ENCODE assay signal across 9 mouse cellular contexts in the genomic region with DNA sequence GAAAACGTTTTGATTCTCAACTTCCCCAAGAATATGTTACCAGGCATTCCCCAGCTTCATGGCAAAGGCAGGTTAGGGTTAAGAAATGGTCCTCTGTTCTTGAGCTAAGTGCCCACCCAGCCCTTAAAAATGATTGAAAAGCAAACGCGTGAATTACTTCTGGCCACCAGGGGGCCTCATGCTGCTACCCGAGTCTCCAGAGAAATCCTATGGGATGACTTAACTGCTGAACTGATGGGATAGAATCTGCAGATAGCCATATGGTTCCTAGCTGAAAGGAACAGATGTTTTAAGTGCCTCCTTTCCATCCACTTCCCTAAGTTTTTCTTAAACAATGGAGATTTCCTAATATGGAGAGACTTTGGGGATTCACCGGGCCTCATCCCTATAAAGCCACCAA. TPM values are rescaled to one million over a fixed set of nuclear protein-coding genes. Genes with fewer than 3 reads are reported as not detected.
DNase-seq lines count a peak whose midpoint lies in the region; ATAC-seq and TF ChIP-seq lines count a peak whose summit lies in the region.
"Had no signal": no experiment of that assay in that cellular context is flagged by ENCODE, and none has a peak within 500 bp of the region (broad histone marks: within the 10 kb centered on the region; RNA-seq: fewer than 3 reads in every experiment).

No protein-coding gene starts in this region.

- H3K9ac ChIP-seq in stomach, embryonic 14.5 days (replicated peaks; ENCODE audit: low read depth, low read length), result no peak overlapping the region

- intact Hi-C loops in gastrocnemius, adult 2 months (cut with DNase I), result loop anchor here (1.0 kb wide), 1 partner anchor 131 kb away; no protein-coding TSS in a partner anchor
- intact Hi-C loops in left cerebral cortex, postnatal 4 days (cut with DNase I), result loop anchor here (10.0 kb wide), 1 partner anchor 127 kb away; no protein-coding TSS in a partner anchor

- 15% methylated on average over 5 of the region's 5 CpGs for WGBS in stomach, embryonic 14.5 days

- TF ChIP-seq CTCF in gastrocnemius, adult 2 months (IDR thresholded peaks at IDR 0.05), result peak; percentile 76

- no peak overlapping the region for H3K4me3 ChIP-seq in gastrocnemius, adult 2 months
- H3K4me3 ChIP-seq in stomach, embryonic 14.5 days (ENCODE audit: low read depth, low read length), result no peak overlapping the region

- H3K36me3 ChIP-seq in stomach, embryonic 14.5 days (ENCODE audit: control insufficient read depth, insufficient read depth, low read length), result no peaks in the 10 kb centered on the region

- DNase-seq in gastrocnemius, adult 2 months, result peak; percentile 57
- DNase-seq in gastrocnemius, postnatal 25 days, result no peak
- peak; percentile 38 for DNase-seq in right cerebral cortex, adult 18-20 months
- no peak for DNase-seq in right cerebral cortex, postnatal 36 days (ENCODE audit: low spot score in 2 of 2)
- peak; percentile 56 for DNase-seq in embryo, embryonic 9.5 days (ENCODE audit: extremely low spot score)
- peak; percentile 38 for DNase-seq in left cerebral cortex, postnatal 4 days
- DNase-seq in cerebellum, adult 11 months, result no peak

- no peaks in the 10 kb centered on the region for H3K27me3 ChIP-seq in stomach, embryonic 14.5 days (ENCODE audit: control insufficient read depth, insufficient read depth, low read length)

- peak overlapping the region; percentile 77 for H3K27ac ChIP-seq in gastrocnemius, adult 2 months
- peak overlapping the region; percentile 44 for H3K27ac ChIP-seq in stomach, embryonic 14.5 days (ENCODE audit: low read length)

- no peaks in the 10 kb centered on the region for H3K4me1 ChIP-seq in stomach, embryonic 14.5 days (ENCODE audit: control insufficient read depth, insufficient read depth, low read length)

- no peak overlapping the region for H3K4me2 ChIP-seq in stomach, embryonic 14.5 days (replicated peaks; ENCODE audit: low read depth, low read length)

- no peak for ATAC-seq in stomach, embryonic 14.5 days (ENCODE audit: insufficient number of reproducible peaks, insufficient read depth, low FRiP score, low read depth)

- H3K9me3 ChIP-seq in stomach, embryonic 14.5 days (ENCODE audit: control insufficient read depth, low read depth, low read length), result peaks cover 5% of the 10 kb centered on the region; the same call in 1 of the 2 replicates

RNA-seq across cellular contexts. Expression of gene Tmem100, which starts 7.9 kb away (rescaled TPM):
- total RNA-seq in gastrocnemius, adult 2 months (2021), result 10 to 100 TPM in 1 of 2 experiments, 1 to 10 TPM in 1; 7.4 to 19.2 TPM
- 10 to 100 TPM in 1 of 2 experiments, 1 to 10 TPM in 1; 6.9 to 15.7 TPM for total RNA-seq in gastrocnemius, postnatal 25 days (2021)
- total RNA-seq in left cerebral cortex, postnatal 4 days (2021), result 10 to 100 TPM; 11.9 to 12.7 TPM
- polyA plus RNA-seq in stomach, embryonic 14.5 days (2014; fragmentation: Nextera tagmentation; extraction: Ambion mirVana), result 37.7 and 40.3 TPM in 2 replicates
- total RNA-seq: hematopoietic stem cell, adult 5-6 weeks had no signal

RNA-seq across cellular contexts. Expression of gene Pctp, which starts 35.3 kb away (rescaled TPM):
- 1 to 10 TPM; 2.8 to 4.0 TPM for total RNA-seq in gastrocnemius, adult 2 months (2021)
- 1 to 10 TPM; 2.2 to 2.9 TPM for total RNA-seq in gastrocnemius, postnatal 25 days (2021)
- total RNA-seq in left cerebral cortex, postnatal 4 days (2021), result under 1 TPM; 0.74 to 0.76 TPM
- 6.6 and 7.0 TPM in 2 replicates for polyA plus RNA-seq in stomach, embryonic 14.5 days (2014; fragmentation: Nextera tagmentation; extraction: Ambion mirVana)

Comparison
In these comparisons a context has a peak if more than half of its experiments do, and no peak if none do; other contexts are left out.
1. DNase-seq: peak in gastrocnemius, adult 2 months (single experiment), right cerebral cortex, adult 18-20 months (single experiment), embryo, embryonic 9.5 days (single experiment) and left cerebral cortex, postnatal 4 days (single experiment); none in gastrocnemius, postnatal 25 days (single experiment), right cerebral cortex, postnatal 36 days (0 of 2) and cerebellum, adult 11 months (single experiment).